Mouse (Mus musculus): ENCODE measurements around the gene Pax8. TPM values are rescaled to one million over a fixed set of nuclear protein-coding genes. Genes with fewer than 3 reads are reported as not detected.

Gene Pax8
- polyA plus RNA-seq, 1 experiment from 2014 or later = not detected

- no peaks in the 10 kb centered on the region for H3K36me3 ChIP-seq (ENCODE audit: control insufficient read depth, insufficient read depth, low read length)
- no peak overlapping the region for H3K9ac ChIP-seq (ENCODE audit: low read length)
- WGBS = 58% methylated on average over 3 of the region's 3 CpGs
- no peaks in the 10 kb centered on the region for H3K4me1 ChIP-seq (ENCODE audit: control insufficient read depth, insufficient read depth, low read length)
- ATAC-seq (ENCODE audit: insufficient number of reproducible peaks, low FRiP score, low TSS enrichment, low read depth) (no peak), DNase-seq (ENCODE audit: low spot score) (peak; percentile 43)
- H3K27me3 ChIP-seq (ENCODE audit: control insufficient read depth, insufficient read depth, low read length) = no peaks in the 10 kb centered on the region
- H3K9me3 ChIP-seq (ENCODE audit: control insufficient read depth, low read length) = no peaks in the 10 kb centered on the region
- H3K4me3 ChIP-seq (ENCODE audit: low read depth, low read length) = no peak overlapping the region
- H3K4me2 ChIP-seq (ENCODE audit: low read depth, severe bottlenecking) = no peak overlapping the region
- H3K27ac ChIP-seq (replicated peaks; ENCODE audit: low read depth, low read length) = no peak overlapping the region
Observed at GRCm38 (mm10) chr2:24488660-24489059, 13.3 kb upstream of the Pax8 start.

- ATAC-seq (ENCODE audit: insufficient number of reproducible peaks, low FRiP score, low TSS enrichment, low read depth) (no peak), DNase-seq (ENCODE audit: low spot score) (no peak)
- Histone ChIP-seq H3K4me2 (ENCODE audit: low read depth, severe bottlenecking) (no peak overlapping the region), H3K27ac (replicated peaks; ENCODE audit: low read depth, low read length) (no peak overlapping the region), H3K4me1 (ENCODE audit: control insufficient read depth, insufficient read depth, low read length) (no peaks in the 10 kb centered on the region), H3K9me3 (ENCODE audit: control insufficient read depth, low read length) (no peaks in the 10 kb centered on the region), H3K9ac (ENCODE audit: low read length) (no peak overlapping the region), H3K4me3 (ENCODE audit: low read depth, low read length) (no peak overlapping the region), H3K27me3 (ENCODE audit: control insufficient read depth, insufficient read depth, low read length) (no peaks in the 10 kb centered on the region), H3K36me3 (ENCODE audit: control insufficient read depth, insufficient read depth, low read length) (no peaks in the 10 kb centered on the region)
- 77% methylated on average over 4 of the region's 4 CpGs for WGBS
Observed at GRCm38 (mm10) chr2:24487056-24487825, 11.8 kb upstream of the Pax8 start.

GRCm38 (mm10) chr2:24485398-24485797 is 10.0 kb upstream of the Pax8 start:
- H3K36me3 ChIP-seq (ENCODE audit: control insufficient read depth, insufficient read depth, low read length) = no peaks in the 10 kb centered on the region
- H3K27ac ChIP-seq (replicated peaks; ENCODE audit: low read depth, low read length) = no peak overlapping the region
- H3K9me3 ChIP-seq (ENCODE audit: control insufficient read depth, low read length) = no peaks in the 10 kb centered on the region
- WGBS = 91% methylated on average over 4 of the region's 4 CpGs
- DNase-seq (ENCODE audit: low spot score) (no peak), ATAC-seq (ENCODE audit: insufficient number of reproducible peaks, low FRiP score, low TSS enrichment, low read depth) (no peak)
- no peak overlapping the region for H3K4me2 ChIP-seq (ENCODE audit: low read depth, severe bottlenecking)
- no peaks in the 10 kb centered on the region for H3K27me3 ChIP-seq (ENCODE audit: control insufficient read depth, insufficient read depth, low read length)
- H3K4me3 ChIP-seq (ENCODE audit: low read depth, low read length) = no peak overlapping the region
- H3K4me1 ChIP-seq (ENCODE audit: control insufficient read depth, insufficient read depth, low read length) = no peaks in the 10 kb centered on the region
- H3K9ac ChIP-seq (ENCODE audit: low read length) = no peak overlapping the region

GRCm38 (mm10) chr2:24479906-24480305 is 4.5 kb upstream of the Pax8 start:
- WGBS = 55% methylated on average over 2 of the region's 2 CpGs
- H3K36me3 ChIP-seq (ENCODE audit: control insufficient read depth, insufficient read depth, low read length) = no peaks in the 10 kb centered on the region

GRCm38 (mm10) chr2:24479151-24479550 is 3.8 kb upstream of the Pax8 start:
- H3K4me2 ChIP-seq (ENCODE audit: low read depth, severe bottlenecking) = no peak overlapping the region
- ATAC-seq (ENCODE audit: insufficient number of reproducible peaks, low FRiP score, low TSS enrichment, low read depth) (no peak), DNase-seq (ENCODE audit: low spot score) (no peak)
- H3K4me3 ChIP-seq (ENCODE audit: low read depth, low read length) = no peak overlapping the region
- H3K27ac ChIP-seq (replicated peaks; ENCODE audit: low read depth, low read length) = no peak overlapping the region
- 39% methylated on average over 1 of the region's 1 CpGs for WGBS
- H3K9me3 ChIP-seq (ENCODE audit: control insufficient read depth, low read length) = no peaks in the 10 kb centered on the region
- H3K27me3 ChIP-seq (ENCODE audit: control insufficient read depth, insufficient read depth, low read length) = peaks cover 28% of the 10 kb centered on the region
- H3K9ac ChIP-seq (ENCODE audit: low read length) = no peak overlapping the region
- H3K4me1 ChIP-seq (ENCODE audit: control insufficient read depth, insufficient read depth, low read length) = peaks cover 1% of the 10 kb centered on the region; the same call in 1 of the 2 replicates
- no peaks in the 10 kb centered on the region for H3K36me3 ChIP-seq (ENCODE audit: control insufficient read depth, insufficient read depth, low read length)

More at GRCm38 (mm10) chr2:24479906-24480305, 4.5 kb upstream of the Pax8 start:
- no peak overlapping the region for H3K4me3 ChIP-seq (ENCODE audit: low read depth, low read length)
- no peaks in the 10 kb centered on the region for H3K9me3 ChIP-seq (ENCODE audit: control insufficient read depth, low read length)
- H3K9ac ChIP-seq (ENCODE audit: low read length) = no peak overlapping the region
- no peak for DNase-seq (ENCODE audit: low spot score)
- H3K27me3 ChIP-seq (ENCODE audit: control insufficient read depth, insufficient read depth, low read length) = peaks cover 20% of the 10 kb centered on the region
- H3K27ac ChIP-seq (replicated peaks; ENCODE audit: low read depth, low read length) = no peak overlapping the region
- no peak for ATAC-seq (ENCODE audit: insufficient number of reproducible peaks, low FRiP score, low TSS enrichment, low read depth)
- H3K4me1 ChIP-seq (ENCODE audit: control insufficient read depth, insufficient read depth, low read length) = no peaks in the 10 kb centered on the region
- no peak overlapping the region for H3K4me2 ChIP-seq (ENCODE audit: low read depth, severe bottlenecking)

GRCm38 (mm10) chr2:24478611-24479010 is 3.2 kb upstream of the Pax8 start:
- 72% methylated on average over 4 of the region's 4 CpGs for WGBS
- H3K27me3 ChIP-seq (ENCODE audit: control insufficient read depth, insufficient read depth, low read length) = peaks cover 33% of the 10 kb centered on the region
- no peak overlapping the region for H3K9ac ChIP-seq (ENCODE audit: low read length)

GRCm38 (mm10) chr2:24474514-24475378 is 653 bp downstream of the Pax8 start:
- no peak overlapping the region for H3K4me3 ChIP-seq (ENCODE audit: low read depth, low read length)
- H3K4me2 ChIP-seq (ENCODE audit: low read depth, severe bottlenecking) = peak overlapping the region; percentile 24; the same call in 1 of the 2 replicates
- DNase-seq (ENCODE audit: low spot score) = peak; percentile 35
- no peak overlapping the region for H3K27ac ChIP-seq (replicated peaks; ENCODE audit: low read depth, low read length)
- H3K4me1 ChIP-seq (ENCODE audit: control insufficient read depth, insufficient read depth, low read length) = peaks cover 6% of the 10 kb centered on the region; the same call in 1 of the 2 replicates
- 5% methylated on average over 29 of the region's 29 CpGs for WGBS
- ATAC-seq (ENCODE audit: insufficient number of reproducible peaks, low FRiP score, low TSS enrichment, low read depth) = no peak
- peaks cover 52% of the 10 kb centered on the region for H3K27me3 ChIP-seq (ENCODE audit: control insufficient read depth, insufficient read depth, low read length)
- no peak overlapping the region for H3K9ac ChIP-seq (ENCODE audit: low read length)
- no peaks in the 10 kb centered on the region for H3K36me3 ChIP-seq (ENCODE audit: control insufficient read depth, insufficient read depth, low read length)
- no peaks in the 10 kb centered on the region for H3K9me3 ChIP-seq (ENCODE audit: control insufficient read depth, low read length)

More at GRCm38 (mm10) chr2:24478611-24479010, 3.2 kb upstream of the Pax8 start:
- DNase-seq (ENCODE audit: low spot score) (no peak), ATAC-seq (ENCODE audit: insufficient number of reproducible peaks, low FRiP score, low TSS enrichment, low read depth) (no peak)
- no peak overlapping the region for H3K4me2 ChIP-seq (ENCODE audit: low read depth, severe bottlenecking)
- no peaks in the 10 kb centered on the region for H3K9me3 ChIP-seq (ENCODE audit: control insufficient read depth, low read length)
- H3K27ac ChIP-seq (replicated peaks; ENCODE audit: low read depth, low read length) = no peak overlapping the region
- H3K4me1 ChIP-seq (ENCODE audit: control insufficient read depth, insufficient read depth, low read length) = peaks cover 6% of the 10 kb centered on the region; the same call in 1 of the 2 replicates
- H3K4me3 ChIP-seq (ENCODE audit: low read depth, low read length) = no peak overlapping the region
- no peaks in the 10 kb centered on the region for H3K36me3 ChIP-seq (ENCODE audit: control insufficient read depth, insufficient read depth, low read length)
